Mouse (Mus musculus): ENCODE measurements around the gene Gmpr. TPM values are rescaled to one million over a fixed set of nuclear protein-coding genes. Genes with fewer than 3 reads are reported as not detected.
A peak's percentile ranks its signal among the peaks of the same experiment; 100 is the strongest.

The Gmpr gene
- 56.6 and 62.4 TPM in 2 replicates for polyA plus RNA-seq (2015; fragmentation: Nextera tagmentation; extraction: Ambion mirVana)

- Histone ChIP-seq H3K4me2 (replicated peaks; ENCODE audit: low read depth, low read length) (peak within 1 kb of the TSS; percentile 98), H3K9me3 (ENCODE audit: low read length) (no peaks in the 10 kb centered on the region), H3K4me3 (ENCODE audit: low read length) (peak within 1 kb of the TSS; percentile 69), H3K9ac (replicated peaks; ENCODE audit: low read length) (peak within 1 kb of the TSS; percentile 81), H3K36me3 (ENCODE audit: insufficient read depth, low read length) (no peaks in the 10 kb centered on the region), H3K27ac (ENCODE audit: low read length) (peak within 1 kb of the TSS; percentile 86), H3K27me3 (ENCODE audit: insufficient read depth, low read length) (no peaks in the 10 kb centered on the region), H3K4me1 (ENCODE audit: insufficient read depth, low read length) (peaks cover 40% of the 10 kb centered on the region)
- WGBS = under 1% methylated on average over 63 of the region's 63 CpGs
- ATAC-seq (ENCODE audit: low FRiP score, low TSS enrichment) = peak; percentile 87
Measured at GRCm38 (mm10) chr13:45507274-45508229, at the start of gene Gmpr. Gene Gmpr (plus strand): TSS chr13:45507444.

- Histone ChIP-seq H3K27ac (ENCODE audit: low read length) (no peak overlapping the region), H3K9me3 (ENCODE audit: low read length) (no peaks in the 10 kb centered on the region), H3K9ac (replicated peaks; ENCODE audit: low read length) (no peak overlapping the region), H3K36me3 (ENCODE audit: insufficient read depth, low read length) (no peaks in the 10 kb centered on the region), H3K27me3 (ENCODE audit: insufficient read depth, low read length) (no peaks in the 10 kb centered on the region), H3K4me3 (ENCODE audit: low read length) (no peak overlapping the region), H3K4me1 (ENCODE audit: insufficient read depth, low read length) (peaks cover 35% of the 10 kb centered on the region), H3K4me2 (replicated peaks; ENCODE audit: low read depth, low read length) (no peak overlapping the region)
- ATAC-seq (ENCODE audit: low FRiP score, low TSS enrichment) = no peak
- 67% methylated on average over 7 of the region's 7 CpGs for WGBS
Measured at GRCm38 (mm10) chr13:45457459-45457858, 49.8 kb upstream of the Gmpr start.

- no peaks in the 10 kb centered on the region for H3K27me3 ChIP-seq (ENCODE audit: insufficient read depth, low read length)
- no peak overlapping the region for H3K9ac ChIP-seq (replicated peaks; ENCODE audit: low read length)
- WGBS = 86% methylated on average over 3 of the region's 3 CpGs
- H3K4me1 ChIP-seq (ENCODE audit: insufficient read depth, low read length) = peaks cover 13% of the 10 kb centered on the region
- no peaks in the 10 kb centered on the region for H3K9me3 ChIP-seq (ENCODE audit: low read length)
- H3K36me3 ChIP-seq (ENCODE audit: insufficient read depth, low read length) = no peaks in the 10 kb centered on the region
- no peak overlapping the region for H3K4me2 ChIP-seq (replicated peaks; ENCODE audit: low read depth, low read length)
- no peak overlapping the region for H3K4me3 ChIP-seq (ENCODE audit: low read length)
- ATAC-seq (ENCODE audit: low FRiP score, low TSS enrichment) = no peak
- no peak overlapping the region for H3K27ac ChIP-seq (ENCODE audit: low read length)
Measured at GRCm38 (mm10) chr13:45460177-45460576, 47.1 kb upstream of the Gmpr start.

DNA sequence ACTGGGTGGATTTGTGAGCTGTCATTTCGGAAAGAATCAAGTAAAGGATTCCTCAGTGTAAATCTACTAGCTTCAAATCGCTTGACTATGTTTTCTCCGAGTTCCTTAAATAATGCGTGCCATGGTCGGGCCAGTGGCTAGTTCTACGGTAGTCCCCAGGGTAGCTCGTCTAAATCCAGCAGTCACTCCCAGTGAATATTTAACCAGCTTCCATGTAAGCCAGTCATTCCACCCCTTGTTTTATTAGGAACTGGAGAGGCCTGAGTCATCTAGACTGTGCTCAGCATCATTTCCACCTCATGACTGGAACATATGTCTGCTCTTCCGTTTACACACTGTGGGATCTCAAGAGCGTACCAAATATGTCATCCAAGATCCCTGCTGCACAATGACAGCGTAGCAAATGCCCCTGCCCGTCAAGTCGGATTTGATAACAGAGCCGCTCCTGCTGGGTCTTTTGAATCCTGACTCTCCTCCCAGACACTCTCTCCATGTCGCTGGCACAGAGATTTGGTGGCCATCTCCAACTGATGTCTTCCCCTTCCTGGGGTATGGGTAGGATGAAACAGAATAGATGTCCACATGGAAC lies 45.8 kb upstream of the Gmpr start:
- 80% methylated on average over 14 of the region's 14 CpGs for WGBS
- no peak for ATAC-seq (ENCODE audit: low FRiP score, low TSS enrichment)
- Histone ChIP-seq H3K4me3 (ENCODE audit: low read length) (no peak overlapping the region), H3K27ac (ENCODE audit: low read length) (no peak overlapping the region), H3K9ac (replicated peaks; ENCODE audit: low read length) (no peak overlapping the region), H3K4me2 (replicated peaks; ENCODE audit: low read depth, low read length) (no peak overlapping the region), H3K36me3 (ENCODE audit: insufficient read depth, low read length) (no peaks in the 10 kb centered on the region), H3K27me3 (ENCODE audit: insufficient read depth, low read length) (no peaks in the 10 kb centered on the region), H3K4me1 (ENCODE audit: insufficient read depth, low read length) (peaks cover 10% of the 10 kb centered on the region; the same call in 1 of the 2 replicates), H3K9me3 (ENCODE audit: low read length) (no peaks in the 10 kb centered on the region)

GRCm38 (mm10) chr13:45465616-45466015 lies 41.6 kb upstream of the Gmpr start:
- no peak overlapping the region for H3K4me3 ChIP-seq (ENCODE audit: low read length)
- peaks cover 29% of the 10 kb centered on the region for H3K4me1 ChIP-seq (ENCODE audit: insufficient read depth, low read length)
- H3K9me3 ChIP-seq (ENCODE audit: low read length) = no peaks in the 10 kb centered on the region
- H3K4me2 ChIP-seq (replicated peaks; ENCODE audit: low read depth, low read length) = no peak overlapping the region
- no peak overlapping the region for H3K27ac ChIP-seq (ENCODE audit: low read length)
- no peak overlapping the region for H3K9ac ChIP-seq (replicated peaks; ENCODE audit: low read length)
- 80% methylated on average over 10 of the region's 10 CpGs for WGBS
- no peak for ATAC-seq (ENCODE audit: low FRiP score, low TSS enrichment)
- H3K36me3 ChIP-seq (ENCODE audit: insufficient read depth, low read length) = no peaks in the 10 kb centered on the region
- H3K27me3 ChIP-seq (ENCODE audit: insufficient read depth, low read length) = no peaks in the 10 kb centered on the region

- Histone ChIP-seq H3K36me3 (ENCODE audit: insufficient read depth, low read length) (no peaks in the 10 kb centered on the region), H3K27me3 (ENCODE audit: insufficient read depth, low read length) (no peaks in the 10 kb centered on the region)
- WGBS = 36% methylated on average over 10 of the region's 10 CpGs
Measured at GRCm38 (mm10) chr13:45466031-45466519, 41.2 kb upstream of the Gmpr start.

DNA sequence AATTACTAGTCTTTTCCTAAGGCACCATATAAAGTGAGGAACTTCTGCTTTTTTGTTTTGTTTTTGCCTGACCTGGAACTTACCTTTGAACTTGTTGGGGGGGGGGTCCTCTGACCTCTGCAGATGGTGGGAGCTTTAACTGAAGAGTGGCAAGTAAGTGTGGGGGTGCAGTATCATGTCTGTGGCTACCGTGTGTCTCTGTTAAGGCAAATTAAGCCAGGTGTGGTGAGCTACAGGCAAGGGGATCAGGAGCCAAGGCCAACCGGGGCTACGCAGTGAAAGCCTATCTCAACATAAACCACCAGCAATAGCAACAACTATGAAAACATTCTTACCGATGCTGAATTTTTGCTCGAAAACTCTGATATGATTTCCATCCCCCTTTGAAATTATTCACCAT lies 38.5 kb upstream of the Gmpr start:
- Histone ChIP-seq H3K4me3 (ENCODE audit: low read length) (no peak overlapping the region), H3K9ac (replicated peaks; ENCODE audit: low read length) (no peak overlapping the region), H3K4me1 (ENCODE audit: insufficient read depth, low read length) (peaks cover 30% of the 10 kb centered on the region), H3K9me3 (ENCODE audit: low read length) (no peaks in the 10 kb centered on the region), H3K27ac (ENCODE audit: low read length) (no peak overlapping the region), H3K27me3 (ENCODE audit: insufficient read depth, low read length) (no peaks in the 10 kb centered on the region), H3K36me3 (ENCODE audit: insufficient read depth, low read length) (no peaks in the 10 kb centered on the region), H3K4me2 (replicated peaks; ENCODE audit: low read depth, low read length) (no peak overlapping the region)
- no peak for ATAC-seq (ENCODE audit: low FRiP score, low TSS enrichment)
- 36% methylated on average over 5 of the region's 5 CpGs for WGBS

More at GRCm38 (mm10) chr13:45466031-45466519, 41.2 kb upstream of the Gmpr start:
- no peak for ATAC-seq (ENCODE audit: low FRiP score, low TSS enrichment)
- H3K4me3 ChIP-seq (ENCODE audit: low read length) = no peak overlapping the region
- H3K4me2 ChIP-seq (replicated peaks; ENCODE audit: low read depth, low read length) = no peak overlapping the region
- H3K9me3 ChIP-seq (ENCODE audit: low read length) = no peaks in the 10 kb centered on the region
- H3K9ac ChIP-seq (replicated peaks; ENCODE audit: low read length) = no peak overlapping the region
- H3K27ac ChIP-seq (ENCODE audit: low read length) = no peak overlapping the region
- H3K4me1 ChIP-seq (ENCODE audit: insufficient read depth, low read length) = peaks cover 30% of the 10 kb centered on the region

GRCm38 (mm10) chr13:45469481-45470301 lies 37.6 kb upstream of the Gmpr start:
- no peaks in the 10 kb centered on the region for H3K27me3 ChIP-seq (ENCODE audit: insufficient read depth, low read length)
- H3K9me3 ChIP-seq (ENCODE audit: low read length) = no peaks in the 10 kb centered on the region
- H3K4me1 ChIP-seq (ENCODE audit: insufficient read depth, low read length) = peaks cover 30% of the 10 kb centered on the region
- H3K4me3 ChIP-seq (ENCODE audit: low read length) = 0 out of 2 replicates have a peak overlapping the region, but pooled peaks have one; percentile 3
- peak overlapping the region; percentile 34 for H3K4me2 ChIP-seq (replicated peaks; ENCODE audit: low read depth, low read length)
- peak overlapping the region; percentile 18; the same call in 1 of the 2 replicates for H3K9ac ChIP-seq (replicated peaks; ENCODE audit: low read length)
- 8% methylated on average over 19 of the region's 19 CpGs for WGBS
- peak; percentile 85 for ATAC-seq (ENCODE audit: low FRiP score, low TSS enrichment)
- no peaks in the 10 kb centered on the region for H3K36me3 ChIP-seq (ENCODE audit: insufficient read depth, low read length)
- peak overlapping the region; percentile 93 for H3K27ac ChIP-seq (ENCODE audit: low read length)

DNA sequence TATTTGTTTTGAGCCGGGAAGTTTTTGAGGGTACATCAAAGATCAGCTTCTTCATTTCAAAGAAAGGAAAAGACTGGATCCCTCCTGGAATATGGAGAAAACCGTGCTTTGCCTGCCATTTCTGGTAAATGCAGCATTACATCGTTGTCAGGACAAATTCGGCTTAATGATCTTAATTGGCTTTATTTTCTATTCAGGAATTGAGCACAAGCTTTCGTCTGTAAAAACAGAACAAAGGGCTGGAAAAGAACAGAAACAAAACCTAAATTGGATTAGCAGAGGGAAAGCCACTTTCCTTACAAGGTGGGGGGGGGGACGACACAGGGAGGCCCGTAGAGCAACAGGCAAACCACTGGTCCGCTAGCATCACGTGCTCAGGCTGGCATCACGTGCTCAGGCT lies 33.9 kb upstream of the Gmpr start:
- H3K36me3 ChIP-seq (ENCODE audit: insufficient read depth, low read length) = no peaks in the 10 kb centered on the region
- 85% methylated on average over 10 of the region's 10 CpGs for WGBS
- ATAC-seq (ENCODE audit: low FRiP score, low TSS enrichment) = no peak
- no peak overlapping the region for H3K27ac ChIP-seq (ENCODE audit: low read length)
- peaks cover 20% of the 10 kb centered on the region for H3K4me1 ChIP-seq (ENCODE audit: insufficient read depth, low read length)
- no peaks in the 10 kb centered on the region for H3K27me3 ChIP-seq (ENCODE audit: insufficient read depth, low read length)
- no peak overlapping the region for H3K4me3 ChIP-seq (ENCODE audit: low read length)
- no peak overlapping the region for H3K4me2 ChIP-seq (replicated peaks; ENCODE audit: low read depth, low read length)
- H3K9ac ChIP-seq (replicated peaks; ENCODE audit: low read length) = no peak overlapping the region
- H3K9me3 ChIP-seq (ENCODE audit: low read length) = no peaks in the 10 kb centered on the region

All from kidney, embryonic 16.5 days (tissue).